Mouse (Mus musculus): ENCODE measurements around the gene Zfp638. TPM values are rescaled to one million over a fixed set of nuclear protein-coding genes. Genes with fewer than 3 reads are reported as not detected.
"Not testable (repeated sequence)": the region's sequence is repeated elsewhere in the genome, so short reads cannot be mapped to it uniquely, and the experiment has no call there.

The Zfp638 gene
- polyA plus RNA-seq, 1 experiment from 2014 or later, result 34.4 TPM

DNA sequence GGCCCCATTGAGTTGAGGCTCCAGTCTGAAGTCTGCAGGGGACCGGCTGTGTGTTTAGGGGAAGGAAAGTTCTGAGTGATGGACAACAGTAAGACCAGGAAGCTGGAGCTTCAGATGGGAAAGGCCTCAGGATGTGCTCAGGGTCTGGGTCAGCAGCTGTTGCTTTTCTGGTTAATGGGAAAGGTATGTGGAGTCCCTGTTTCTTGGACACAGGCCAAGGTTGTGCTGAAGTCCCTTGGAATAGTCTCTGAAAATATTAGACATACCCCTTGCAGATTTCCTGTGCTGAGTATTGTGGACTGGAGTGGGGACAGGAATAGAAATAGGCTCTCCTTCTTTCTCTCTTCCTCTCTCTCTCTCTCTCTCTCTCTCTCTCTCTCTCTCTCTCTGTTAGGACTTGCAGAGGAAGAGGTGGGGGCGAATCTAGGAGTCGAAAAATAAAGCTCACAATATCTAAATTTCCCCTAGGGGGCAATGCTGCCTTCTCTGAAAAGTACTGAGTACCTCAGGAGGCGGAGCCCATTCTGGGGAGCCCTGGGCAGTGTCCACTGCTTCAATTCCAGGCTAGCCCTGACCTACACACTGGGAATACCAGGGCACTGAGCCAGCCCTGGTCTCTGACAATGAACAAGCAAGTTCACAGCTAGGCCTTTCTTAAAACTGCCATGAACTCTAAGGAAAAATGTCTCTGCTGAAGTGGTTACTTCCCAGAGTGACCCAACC is 148.2 kb downstream of the Zfp638 start:
- not testable (repeated sequence) for H3K9ac ChIP-seq (ENCODE audit: low read depth, low read length); H3K4me2 ChIP-seq (ENCODE audit: low read depth, low read length); H3K27ac ChIP-seq (ENCODE audit: low read length); H3K36me3 ChIP-seq (ENCODE audit: control insufficient read depth, insufficient read depth, low read length); H3K27me3 ChIP-seq (replicated peaks; ENCODE audit: control insufficient read depth, insufficient read depth, low read length); H3K9me3 ChIP-seq (ENCODE audit: control insufficient read depth, low read length); H3K4me3 ChIP-seq (ENCODE audit: low read length)
- 48% methylated on average over 4 of the region's 4 CpGs for WGBS
- peak; percentile 27; the same call in 1 of the 2 replicates for ATAC-seq
- peaks cover 12% of the 10 kb centered on the region for H3K4me1 ChIP-seq (ENCODE audit: control insufficient read depth, insufficient read depth, low read length)

DNA sequence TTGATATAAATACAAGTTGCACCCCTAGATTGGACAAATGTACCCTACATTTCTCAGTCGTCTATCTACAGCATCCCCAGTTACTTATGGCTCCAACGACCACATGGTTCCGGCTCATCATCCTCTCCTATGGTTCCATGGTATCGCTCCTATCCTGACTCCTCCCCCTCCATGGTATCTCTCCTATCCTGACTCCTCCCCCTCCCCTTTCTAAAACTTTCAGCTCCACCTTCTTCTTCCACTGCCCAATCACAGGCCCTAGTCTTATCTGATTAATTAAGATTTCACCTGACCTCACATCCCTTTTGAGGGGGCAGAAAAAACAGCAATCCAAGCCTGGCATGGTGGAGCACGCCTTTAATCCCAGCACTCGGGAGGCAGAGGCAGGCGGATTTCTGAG is 149.9 kb downstream of the Zfp638 start:
- no peak overlapping the region for H3K4me3 ChIP-seq (ENCODE audit: low read length)
- no peaks in the 10 kb centered on the region for H3K9me3 ChIP-seq (ENCODE audit: control insufficient read depth, low read length)
- WGBS, result 85% methylated on average over 7 of the region's 7 CpGs
- peaks cover 6% of the 10 kb centered on the region; the same call in 1 of the 2 replicates for H3K27me3 ChIP-seq (replicated peaks; ENCODE audit: control insufficient read depth, insufficient read depth, low read length)
- ATAC-seq, result no peak
- H3K4me2 ChIP-seq (ENCODE audit: low read depth, low read length), result no peak overlapping the region
- H3K36me3 ChIP-seq (ENCODE audit: control insufficient read depth, insufficient read depth, low read length), result no peaks in the 10 kb centered on the region
- H3K27ac ChIP-seq (ENCODE audit: low read length), result no peak overlapping the region
- H3K9ac ChIP-seq (ENCODE audit: low read depth, low read length), result no peak overlapping the region
- peaks cover 9% of the 10 kb centered on the region for H3K4me1 ChIP-seq (ENCODE audit: control insufficient read depth, insufficient read depth, low read length)

- peaks cover 9% of the 10 kb centered on the region for H3K4me1 ChIP-seq (ENCODE audit: control insufficient read depth, insufficient read depth, low read length)
- peaks cover 6% of the 10 kb centered on the region; the same call in 1 of the 2 replicates for H3K27me3 ChIP-seq (replicated peaks; ENCODE audit: control insufficient read depth, insufficient read depth, low read length)
- no peak overlapping the region for H3K4me3 ChIP-seq (ENCODE audit: low read length)
- no peak overlapping the region for H3K27ac ChIP-seq (ENCODE audit: low read length)
- H3K4me2 ChIP-seq (ENCODE audit: low read depth, low read length), result no peak overlapping the region
- H3K9ac ChIP-seq (ENCODE audit: low read depth, low read length), result no peak overlapping the region
- H3K9me3 ChIP-seq (ENCODE audit: control insufficient read depth, low read length), result no peaks in the 10 kb centered on the region
- 54% methylated on average over 3 of the region's 3 CpGs for WGBS
- no peaks in the 10 kb centered on the region for H3K36me3 ChIP-seq (ENCODE audit: control insufficient read depth, insufficient read depth, low read length)
- ATAC-seq, result no peak
Observed at GRCm38 (mm10) chr6:84017392-84017791, 150.5 kb downstream of the Zfp638 start.

- peak overlapping the region; percentile 78 for H3K4me2 ChIP-seq (ENCODE audit: low read depth, low read length)
- H3K27ac ChIP-seq (ENCODE audit: low read length), result no peak overlapping the region
- H3K9ac ChIP-seq (ENCODE audit: low read depth, low read length), result peak overlapping the region; percentile 59
- H3K27me3 ChIP-seq (replicated peaks; ENCODE audit: control insufficient read depth, insufficient read depth, low read length), result peaks cover 6% of the 10 kb centered on the region; the same call in 1 of the 2 replicates
- no peaks in the 10 kb centered on the region for H3K36me3 ChIP-seq (ENCODE audit: control insufficient read depth, insufficient read depth, low read length)
- H3K4me3 ChIP-seq (ENCODE audit: low read length), result peak overlapping the region; percentile 48
- ATAC-seq, result peak; percentile 83
- WGBS, result 4% methylated on average over 28 of the region's 28 CpGs
- H3K4me1 ChIP-seq (ENCODE audit: control insufficient read depth, insufficient read depth, low read length), result peaks cover 9% of the 10 kb centered on the region
- H3K9me3 ChIP-seq (ENCODE audit: control insufficient read depth, low read length), result no peaks in the 10 kb centered on the region
Observed at GRCm38 (mm10) chr6:84018906-84019550, 152.1 kb downstream of the Zfp638 start.

GRCm38 (mm10) chr6:84020002-84020401 is 153.1 kb downstream of the Zfp638 start:
- Histone ChIP-seq H3K4me3 (ENCODE audit: low read length) (peak overlapping the region; percentile 3; the same call in 1 of the 2 replicates), H3K27me3 (replicated peaks; ENCODE audit: control insufficient read depth, insufficient read depth, low read length) (peaks cover 6% of the 10 kb centered on the region; the same call in 1 of the 2 replicates), H3K36me3 (ENCODE audit: control insufficient read depth, insufficient read depth, low read length) (no peaks in the 10 kb centered on the region), H3K27ac (ENCODE audit: low read length) (no peak overlapping the region), H3K9ac (ENCODE audit: low read depth, low read length) (no peak overlapping the region), H3K4me1 (ENCODE audit: control insufficient read depth, insufficient read depth, low read length) (peaks cover 9% of the 10 kb centered on the region), H3K9me3 (ENCODE audit: control insufficient read depth, low read length) (no peaks in the 10 kb centered on the region), H3K4me2 (ENCODE audit: low read depth, low read length) (no peak overlapping the region)
- WGBS, result 73% methylated on average over 4 of the region's 4 CpGs
- no peak for ATAC-seq

GRCm38 (mm10) chr6:84021990-84022389 is 155.1 kb downstream of the Zfp638 start:
- Histone ChIP-seq H3K27me3 (replicated peaks; ENCODE audit: control insufficient read depth, insufficient read depth, low read length) (peaks cover 6% of the 10 kb centered on the region; the same call in 1 of the 2 replicates), H3K9ac (ENCODE audit: low read depth, low read length) (no peak overlapping the region), H3K4me3 (ENCODE audit: low read length) (no peak overlapping the region), H3K27ac (ENCODE audit: low read length) (no peak overlapping the region), H3K4me1 (ENCODE audit: control insufficient read depth, insufficient read depth, low read length) (peaks cover 9% of the 10 kb centered on the region), H3K36me3 (ENCODE audit: control insufficient read depth, insufficient read depth, low read length) (no peaks in the 10 kb centered on the region), H3K4me2 (ENCODE audit: low read depth, low read length) (no peak overlapping the region), H3K9me3 (ENCODE audit: control insufficient read depth, low read length) (no peaks in the 10 kb centered on the region)
- ATAC-seq, result no peak
- 52% methylated on average over 3 of the region's 3 CpGs for WGBS

GRCm38 (mm10) chr6:84025636-84026035 is 158.7 kb downstream of the Zfp638 start:
- Histone ChIP-seq H3K4me2 (ENCODE audit: low read depth, low read length) (no peak overlapping the region), H3K27me3 (replicated peaks; ENCODE audit: control insufficient read depth, insufficient read depth, low read length) (no peaks in the 10 kb centered on the region), H3K36me3 (ENCODE audit: control insufficient read depth, insufficient read depth, low read length) (no peaks in the 10 kb centered on the region), H3K4me3 (ENCODE audit: low read length) (no peak overlapping the region), H3K9me3 (ENCODE audit: control insufficient read depth, low read length) (no peaks in the 10 kb centered on the region), H3K27ac (ENCODE audit: low read length) (no peak overlapping the region), H3K9ac (ENCODE audit: low read depth, low read length) (no peak overlapping the region), H3K4me1 (ENCODE audit: control insufficient read depth, insufficient read depth, low read length) (no peaks in the 10 kb centered on the region)
- WGBS, result 85% methylated on average over 3 of the region's 3 CpGs
- ATAC-seq, result no peak

DNA sequence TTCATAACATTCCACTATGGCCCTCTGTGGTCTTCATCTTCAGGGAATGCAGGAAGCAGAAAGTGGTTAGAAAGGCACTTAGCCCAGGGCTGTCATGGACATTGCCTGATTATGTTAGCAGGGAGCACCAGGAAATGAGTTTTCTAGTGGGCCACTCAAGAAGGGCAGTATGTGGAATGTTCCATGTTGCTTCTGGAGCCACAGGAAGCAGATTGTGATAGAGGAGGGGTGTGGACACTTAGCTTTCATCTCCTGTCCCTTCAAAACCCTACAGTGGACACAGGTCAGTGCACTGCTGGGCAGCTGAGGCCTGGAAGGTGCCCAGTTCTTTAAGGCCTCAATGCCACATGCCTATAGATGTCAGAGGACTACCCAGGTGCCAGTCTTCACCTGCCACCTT is 161.9 kb downstream of the Zfp638 start:
- Histone ChIP-seq H3K27ac (ENCODE audit: low read length) (no peak overlapping the region), H3K4me2 (ENCODE audit: low read depth, low read length) (no peak overlapping the region), H3K36me3 (ENCODE audit: control insufficient read depth, insufficient read depth, low read length) (no peaks in the 10 kb centered on the region), H3K9ac (ENCODE audit: low read depth, low read length) (no peak overlapping the region), H3K4me1 (ENCODE audit: control insufficient read depth, insufficient read depth, low read length) (no peaks in the 10 kb centered on the region), H3K9me3 (ENCODE audit: control insufficient read depth, low read length) (no peaks in the 10 kb centered on the region), H3K4me3 (ENCODE audit: low read length) (no peak overlapping the region), H3K27me3 (replicated peaks; ENCODE audit: control insufficient read depth, insufficient read depth, low read length) (no peaks in the 10 kb centered on the region)
- no peak for ATAC-seq

GRCm38 (mm10) chr6:84029775-84030174 is 162.9 kb downstream of the Zfp638 start:
- no peak overlapping the region for H3K9ac ChIP-seq (ENCODE audit: low read depth, low read length)
- no peaks in the 10 kb centered on the region for H3K36me3 ChIP-seq (ENCODE audit: control insufficient read depth, insufficient read depth, low read length)
- H3K9me3 ChIP-seq (ENCODE audit: control insufficient read depth, low read length), result no peaks in the 10 kb centered on the region
- no peak overlapping the region for H3K27ac ChIP-seq (ENCODE audit: low read length)
- H3K4me3 ChIP-seq (ENCODE audit: low read length), result no peak overlapping the region
- H3K27me3 ChIP-seq (replicated peaks; ENCODE audit: control insufficient read depth, insufficient read depth, low read length), result no peaks in the 10 kb centered on the region
- WGBS, result 86% methylated on average over 7 of the region's 7 CpGs
- H3K4me2 ChIP-seq (ENCODE audit: low read depth, low read length), result no peak overlapping the region
- ATAC-seq, result no peak
- no peaks in the 10 kb centered on the region for H3K4me1 ChIP-seq (ENCODE audit: control insufficient read depth, insufficient read depth, low read length)

All from intestine, embryonic 16.5 days (tissue).